Mouse (Mus musculus): ENCODE results near the gene Arhgap15.

DNA sequence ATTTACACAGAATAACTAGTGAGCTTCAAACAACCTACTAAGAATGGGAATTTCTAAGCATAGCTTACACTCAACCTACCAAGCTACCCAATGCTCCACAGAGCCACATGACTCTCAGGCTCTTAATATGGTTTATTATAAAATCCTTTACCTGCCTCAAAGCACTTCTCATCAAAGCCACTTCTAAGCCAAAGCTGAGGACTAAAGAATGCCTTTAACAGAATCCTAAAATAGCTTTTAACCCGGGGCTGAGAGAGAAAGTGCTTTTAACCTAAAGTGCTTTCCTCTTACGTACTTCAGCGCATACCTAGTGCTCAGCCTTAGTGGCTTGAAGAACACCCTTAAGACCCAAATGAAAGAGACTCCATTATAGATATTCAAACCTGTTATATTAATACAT lies 380.9 kb downstream of the Arhgap15 start:
- TF ChIP-seq CTCF (IDR thresholded peaks at IDR 0.05; ENCODE audit: low read depth, low read length), result no peak
- no peak for TF ChIP-seq GATA1 (IDR thresholded peaks at IDR 0.05; ENCODE audit: borderline replicate concordance, low read length)

Measured in G1E (cell line).